Mouse (Mus musculus) c-Kit-positive CD71-positive TER-119-negative erythroid progenitor cells, embryonic 14.5 days (primary cell): ENCODE results near the gene Grik4.
"Not testable (repeated sequence)": the region's sequence is repeated elsewhere in the genome, so short reads cannot be mapped to it uniquely, and the experiment has no call there.

Source experiments
- DNase-seq: peaks from one replicate; pipeline ENCODE4 v3.0.0-alpha.2; 2013; ENCODE audit warnings: low read depth

Grik4 gene

DNA sequence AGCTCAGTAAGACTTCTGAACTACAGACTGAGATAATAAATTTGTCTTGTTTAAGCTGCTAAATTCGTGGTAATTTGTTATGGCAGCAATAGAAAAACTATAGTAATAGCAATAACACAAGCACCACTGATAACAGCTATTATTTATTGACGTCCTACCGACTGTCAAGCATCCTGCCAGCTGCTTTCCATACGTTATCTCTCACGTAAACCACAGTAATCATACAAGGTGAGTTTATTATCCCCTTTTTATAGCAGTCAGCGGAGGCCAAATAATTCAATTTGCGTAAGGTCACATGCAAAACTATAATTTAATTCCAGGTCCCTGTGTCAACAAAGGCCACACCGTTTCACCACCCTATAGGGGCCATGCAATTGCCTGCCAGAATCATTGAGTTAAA is 147.0 kb downstream of the Grik4 start:
- no peak for DNase-seq

DNA sequence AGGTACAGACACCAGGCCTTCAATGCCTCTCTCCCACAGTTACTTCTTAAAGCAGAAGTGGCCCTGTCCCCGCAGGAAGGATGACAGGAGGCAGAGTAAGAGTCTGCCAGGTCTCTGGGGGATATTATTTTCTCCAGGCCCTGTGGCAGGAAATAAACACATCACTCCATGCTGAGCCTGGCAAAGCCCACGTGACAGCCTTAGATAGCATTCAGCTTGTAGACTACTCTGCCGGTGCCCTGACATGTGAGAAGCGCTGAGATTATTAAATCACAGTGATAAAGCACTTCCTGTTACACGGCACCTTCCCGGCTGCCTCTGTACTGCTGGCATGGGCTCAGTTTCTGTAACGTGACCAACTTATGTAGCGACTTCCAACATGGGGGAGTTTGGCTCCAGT is 148.4 kb downstream of the Grik4 start:
- DNase-seq, result no peak

GRCm38 (mm10) chr9:42794006-42794405 is 150.3 kb downstream of the Grik4 start:
- no peak for DNase-seq

DNA sequence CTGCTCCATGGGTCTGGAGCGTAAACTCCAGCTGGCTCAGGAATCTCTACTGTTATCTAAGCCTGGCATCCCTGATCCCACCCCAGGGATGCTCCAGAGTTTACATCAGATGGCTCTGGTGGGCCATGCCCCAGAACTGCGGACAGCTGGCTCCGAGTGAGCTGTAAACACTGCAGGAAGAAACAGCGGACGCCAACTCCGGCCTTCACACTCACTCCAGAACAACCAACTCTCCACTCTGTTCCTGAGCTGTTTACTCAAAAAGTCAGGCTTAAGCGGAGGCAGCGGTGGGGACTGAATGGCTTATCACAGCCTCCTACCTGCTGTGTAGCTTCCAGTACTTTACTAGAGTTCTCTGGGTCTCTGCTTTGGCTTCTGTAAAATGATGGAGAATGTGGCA is 150.7 kb downstream of the Grik4 start:
- DNase-seq, result no peak

- DNase-seq, result no peak
Measured at GRCm38 (mm10) chr9:42792381-42792780, 151.9 kb downstream of the Grik4 start.

- no peak for DNase-seq
Measured at GRCm38 (mm10) chr9:42791779-42792178, 152.5 kb downstream of the Grik4 start.

GRCm38 (mm10) chr9:42791346-42791745 is 152.9 kb downstream of the Grik4 start:
- DNase-seq, result no peak

DNA sequence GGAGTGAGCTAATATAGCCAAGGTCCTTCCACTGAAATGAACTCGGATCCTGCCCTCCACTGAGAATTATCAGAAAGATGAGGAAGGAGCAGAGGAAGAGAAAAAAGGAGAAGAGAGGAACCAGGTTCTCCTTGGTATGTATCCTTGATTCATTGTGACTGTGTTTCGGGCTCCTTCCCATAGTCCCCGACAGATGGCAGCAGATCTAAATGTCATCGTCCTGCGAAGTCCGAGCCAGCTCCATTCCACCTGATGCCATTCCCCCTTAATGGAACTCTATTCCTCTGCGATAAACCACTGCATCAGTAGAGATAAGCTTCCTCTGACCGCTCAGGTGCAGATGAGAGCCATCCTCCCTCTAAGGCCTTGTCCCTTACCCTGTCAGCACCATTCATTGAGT is 155.8 kb downstream of the Grik4 start:
- no peak for DNase-seq

- no peak for DNase-seq
Measured at GRCm38 (mm10) chr9:42786882-42787281, 157.4 kb downstream of the Grik4 start.

DNA sequence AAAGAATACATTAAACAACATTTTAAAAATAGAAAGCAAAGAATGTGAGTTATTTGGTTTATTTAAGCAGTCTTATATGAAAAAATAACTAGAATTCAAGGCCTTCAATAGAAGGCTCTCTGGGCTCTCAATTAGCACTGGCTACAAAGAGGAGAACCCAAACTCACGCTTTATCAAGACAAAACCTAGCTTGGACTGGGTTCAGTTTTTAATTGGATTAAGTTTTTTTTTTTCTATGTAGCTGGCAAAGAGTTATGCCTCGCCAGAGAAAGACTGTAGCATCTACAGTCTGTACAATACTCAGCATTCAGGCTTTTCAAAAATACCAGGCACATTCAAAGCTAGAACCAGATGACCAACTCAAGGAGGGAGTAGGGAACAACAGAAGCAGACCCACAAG is 158.0 kb downstream of the Grik4 start:
- no peak for DNase-seq

DNA sequence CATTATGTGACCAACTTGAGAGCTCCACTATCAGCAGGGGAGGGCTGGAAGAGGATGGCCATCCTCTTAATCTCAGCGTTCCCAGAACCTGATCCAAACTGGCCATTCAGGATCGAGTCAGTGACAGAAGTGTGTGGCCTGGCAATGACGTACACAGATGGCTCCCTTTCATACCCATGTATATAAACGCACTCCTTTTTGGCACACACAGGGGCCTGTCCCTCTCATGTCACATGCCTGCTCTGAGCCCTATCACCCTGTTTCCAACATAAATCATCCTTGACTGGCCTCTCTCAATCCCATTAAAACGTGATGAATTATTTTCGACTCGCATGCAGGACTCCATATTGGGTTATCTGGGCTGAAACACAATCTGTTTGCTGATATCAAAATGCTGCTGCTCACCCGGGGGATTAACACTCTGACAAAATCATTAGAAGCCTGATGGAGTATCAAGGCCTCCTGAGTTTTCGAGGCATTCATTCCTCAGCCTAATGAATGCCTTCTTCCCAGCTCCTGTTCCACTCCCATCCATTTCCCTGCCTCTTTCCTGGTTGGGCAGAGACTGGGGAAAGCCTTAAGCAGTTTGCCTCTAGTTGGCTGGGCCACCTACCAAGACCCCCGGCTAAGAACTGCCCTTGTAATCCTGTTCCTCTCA is 159.0 kb downstream of the Grik4 start:
- no peak for DNase-seq

DNA sequence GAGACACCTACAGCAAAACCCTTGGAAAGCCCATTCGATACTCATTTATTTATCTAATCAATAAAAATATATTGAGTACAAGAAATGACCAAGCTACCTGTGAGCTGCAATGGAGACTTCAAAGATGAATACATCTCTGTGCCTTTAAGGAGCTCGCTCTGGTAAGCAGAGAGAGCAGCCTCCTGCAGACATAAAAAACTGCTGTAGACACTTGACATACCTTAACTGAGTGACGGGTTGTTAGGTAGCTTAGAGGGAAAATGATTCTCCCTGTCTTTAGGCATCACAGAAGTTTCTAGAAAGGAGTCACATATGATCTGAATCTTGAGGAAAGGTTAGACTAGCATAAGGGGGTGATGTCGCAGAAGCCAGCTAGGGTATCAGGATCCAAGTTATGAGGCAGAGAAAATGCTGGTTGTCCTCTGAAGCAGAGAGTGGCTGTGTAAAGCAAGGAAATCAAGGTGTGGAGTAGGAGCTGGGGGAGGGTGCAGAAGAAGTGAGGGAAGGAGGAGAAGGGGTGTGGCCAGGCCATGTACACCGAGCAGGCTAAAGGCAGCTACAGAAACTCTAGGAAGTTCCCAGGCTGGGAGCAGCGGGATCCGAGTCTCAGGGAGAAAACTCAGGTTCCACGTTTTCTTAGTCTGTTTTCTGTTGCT is 160.9 kb downstream of the Grik4 start:
- no peak for DNase-seq

GRCm38 (mm10) chr9:42778471-42779263 is 165.6 kb downstream of the Grik4 start:
- DNase-seq, result not testable (repeated sequence)

GRCm38 (mm10) chr9:42777913-42778312 is 166.4 kb downstream of the Grik4 start:
- no peak for DNase-seq

DNA sequence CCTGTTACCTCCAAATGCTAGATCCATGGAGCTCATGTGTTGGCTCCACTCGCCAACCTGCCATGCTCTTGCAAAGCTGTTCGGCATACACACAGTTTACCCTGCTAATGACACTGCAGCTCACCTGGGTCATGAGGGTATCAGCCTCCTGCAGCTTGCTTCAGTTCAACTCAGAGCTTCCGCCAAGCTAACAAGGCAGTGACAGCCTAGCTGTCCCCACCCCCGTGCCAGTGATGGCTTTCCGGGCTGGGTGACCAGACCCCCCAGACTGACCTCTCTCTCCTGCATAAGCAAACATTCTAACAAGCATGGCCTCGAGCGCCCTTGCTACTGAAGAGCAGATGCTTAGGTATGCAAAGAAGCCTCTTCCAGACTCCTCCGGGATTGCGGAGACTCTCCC is 167.5 kb downstream of the Grik4 start:
- no peak for DNase-seq

GRCm38 (mm10) chr9:42764823-42765560 is 179.3 kb downstream of the Grik4 start:
- no peak for DNase-seq

DNA sequence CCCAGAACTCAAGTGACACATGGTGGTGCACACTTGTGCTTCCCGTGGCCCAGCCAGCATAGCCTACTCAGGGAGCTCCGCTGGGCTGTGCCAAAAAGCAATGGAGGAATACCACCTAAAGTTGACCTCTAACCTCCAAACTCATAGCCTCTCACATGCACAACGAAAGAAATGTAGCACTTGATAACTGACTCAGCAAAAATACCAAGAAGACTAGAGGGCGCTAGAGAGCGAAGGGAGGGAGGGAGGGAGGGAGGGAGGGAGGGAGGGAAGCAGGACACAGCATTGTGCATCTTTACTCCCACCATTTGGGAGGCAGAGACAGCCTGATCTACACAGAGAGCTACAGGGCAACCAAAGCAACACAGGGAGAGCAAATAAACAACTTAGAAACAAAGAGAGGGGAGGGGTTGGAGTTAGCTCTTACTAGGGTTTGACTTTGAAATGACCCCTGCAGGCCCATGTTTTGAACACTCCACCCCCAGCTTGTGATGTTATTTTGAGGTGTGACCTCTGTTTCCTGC is 185.5 kb downstream of the Grik4 start:
- peak; percentile 1 for DNase-seq

- no peak for DNase-seq
Measured at GRCm38 (mm10) chr9:42757012-42757640, 187.2 kb downstream of the Grik4 start.

DNA sequence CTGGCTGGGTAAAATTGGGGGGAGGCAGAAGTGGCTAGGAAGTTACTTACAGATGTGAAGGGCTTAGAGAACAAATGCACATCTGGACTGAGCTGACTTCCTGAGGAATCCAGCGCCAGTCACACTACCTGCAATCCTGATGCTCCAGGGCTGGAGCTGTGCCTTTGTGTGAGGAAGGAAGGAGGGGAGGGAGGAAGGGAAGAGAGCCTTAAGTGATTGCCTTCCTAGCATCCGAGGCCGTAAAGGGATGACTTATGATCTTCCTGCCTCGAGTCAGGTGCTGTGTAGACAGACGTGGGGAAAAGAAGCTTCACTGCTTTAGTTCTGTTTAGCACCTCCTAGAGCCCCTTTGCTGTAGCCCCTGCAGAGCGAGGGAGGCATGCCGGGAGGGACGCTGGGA is 189.6 kb downstream of the Grik4 start:
- no peak for DNase-seq

DNA sequence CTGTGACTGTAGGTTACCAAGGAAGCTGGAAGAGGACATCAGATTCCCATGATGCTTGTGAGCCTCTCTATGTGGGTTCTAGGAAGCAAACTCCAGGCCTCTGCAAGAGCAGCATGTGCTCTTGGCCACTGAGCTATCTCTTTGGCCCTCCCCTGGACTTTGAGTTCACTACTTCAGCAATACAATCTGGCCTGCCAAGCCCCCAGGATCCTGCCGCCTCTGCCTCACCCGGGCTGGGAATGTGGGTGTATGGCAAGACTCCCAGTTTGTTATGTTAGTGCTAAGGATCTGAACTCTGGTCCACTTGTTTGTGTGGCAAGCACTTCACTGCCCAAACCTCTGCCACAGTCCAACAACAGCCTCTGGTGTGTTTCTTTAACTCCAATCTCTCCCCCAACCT is 193.1 kb downstream of the Grik4 start:
- no peak for DNase-seq

DNA sequence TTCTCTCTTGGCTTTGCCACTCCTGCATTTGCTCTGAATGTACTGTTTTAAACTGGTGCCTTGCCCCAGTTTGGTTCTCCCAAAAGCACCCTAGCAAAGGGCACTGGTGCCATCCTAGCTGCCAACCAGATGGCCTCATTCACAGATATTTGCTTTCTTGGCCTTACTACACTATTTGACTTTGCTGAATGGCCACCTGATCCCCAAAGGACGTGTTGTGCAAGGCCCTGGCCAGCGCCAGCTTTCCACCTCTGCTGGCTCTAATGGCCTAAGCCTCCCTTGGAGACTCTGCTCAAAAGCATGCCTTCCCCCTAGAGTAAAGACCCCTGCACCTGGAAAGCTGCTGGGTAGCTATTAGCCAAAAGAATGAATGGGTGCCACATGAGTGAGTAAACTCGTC is 194.1 kb downstream of the Grik4 start:
- no peak for DNase-seq

- no peak for DNase-seq
Measured at GRCm38 (mm10) chr9:42745982-42746381, 198.3 kb downstream of the Grik4 start.
